Mouse (Mus musculus) midbrain, postnatal 0 days (tissue): ENCODE results near the gene Lmna. TPM values are rescaled to one million over a fixed set of nuclear protein-coding genes. Genes with fewer than 3 reads are reported as not detected.

Source experiments
- ATAC-seq: fragments of 200-750 bp; cut with Nextera tagmentation; 2 replicates; pipeline ENCODE4 v1.8.0; 2017; ENCODE audit warnings: moderate number of reproducible peaks, mild to moderate bottlenecking, moderate TSS enrichment, moderate library complexity; ENCODE audit not compliant: low FRiP score
- DNase-seq: peaks from one replicate; pipeline ENCODE4 v3.0.0-alpha.2; 2015; ENCODE audit warnings: low spot score
- H3K27ac ChIP-seq: fragments of 300-500 bp; sonication (generic); 2 replicates; pipeline ENCODE4 v1.5.1; 2014; ENCODE audit warnings: low read depth, mild to moderate bottlenecking, low read length, mixed read lengths
- H3K27me3 ChIP-seq: fragments of 300-500 bp; sonication (generic); 2 replicates; pipeline ENCODE4 v1.6.1; 2014; ENCODE audit warnings: low read length, control low read depth, mixed read lengths; ENCODE audit not compliant: insufficient read depth
- H3K36me3 ChIP-seq: fragments of 300-500 bp; sonication (generic); 2 replicates; pipeline ENCODE4 v1.6.1; 2014; ENCODE audit warnings: low read length, control low read depth, mixed read lengths; ENCODE audit not compliant: insufficient read depth
- H3K4me1 ChIP-seq: fragments of 300-500 bp; sonication (generic); 2 replicates; pipeline ENCODE4 v1.6.1; 2014; ENCODE audit warnings: mild to moderate bottlenecking, control low read depth, antibody characterized with exemption, low read length, mixed read lengths; ENCODE audit not compliant: insufficient read depth
- H3K4me2 ChIP-seq: fragments of 300-500 bp; sonication (generic); 2 replicates; pipeline ENCODE4 v1.6.1; 2014; ENCODE audit warnings: low read depth, mild to moderate bottlenecking, low read length, mixed read lengths; ENCODE audit not compliant: poor library complexity, severe bottlenecking
- H3K4me3 ChIP-seq: fragments of 300-500 bp; sonication (generic); 2 replicates; pipeline ENCODE4 v1.5.1; 2014; ENCODE audit warnings: low read depth, mild to moderate bottlenecking, low read length, moderate library complexity
- H3K9ac ChIP-seq: fragments of 300-500 bp; sonication (generic); replicated peaks from 2 replicates; pipeline ENCODE4 v1.6.1; 2014; ENCODE audit warnings: mild to moderate bottlenecking, low read length, moderate library complexity, mixed read lengths; ENCODE audit not compliant: poor library complexity, severe bottlenecking
- H3K9me3 ChIP-seq: fragments of 300-500 bp; sonication (generic); 2 replicates; pipeline ENCODE4 v1.6.1; 2016; ENCODE audit warnings: low read length, control low read depth
- CTCF ChIP-seq: IDR thresholded peaks from 2 replicates; pipeline ENCODE4 v1.5.1; 2016; ENCODE audit warnings: antibody characterized with exemption, mild to moderate bottlenecking
- WGBS: fragments of 180-500 bp; shearing (Covaris S2); extraction: QIAGEN DNeasy Blood & Tissue Kit; methylation state at CpG from one replicate; pipeline ENCODE4 v1.1.7; 2014; 5-methylcytosine and 5-hydroxymethylcytosine counted together
- polyA plus RNA-seq: library from polyadenylated mRNA; unstranded; fragments of >200 nt; fragmentation: Nextera tagmentation; extraction: Ambion mirVana; gene quantifications from 2 replicates; pipeline ENCODE4 v1.2.1, GENCODE M21; 2015
- total RNA-seq: library from RNA; depleted of rRNA; stranded (reverse); fragments of >200 nt; gene quantifications from 2 replicates; pipeline ENCODE4 v1.2.3, GENCODE M21; 2014

The Lmna gene
- total and polyA plus RNA-seq, 2 experiments from 2014 or later: 74.1 to 75.0 TPM

DNA sequence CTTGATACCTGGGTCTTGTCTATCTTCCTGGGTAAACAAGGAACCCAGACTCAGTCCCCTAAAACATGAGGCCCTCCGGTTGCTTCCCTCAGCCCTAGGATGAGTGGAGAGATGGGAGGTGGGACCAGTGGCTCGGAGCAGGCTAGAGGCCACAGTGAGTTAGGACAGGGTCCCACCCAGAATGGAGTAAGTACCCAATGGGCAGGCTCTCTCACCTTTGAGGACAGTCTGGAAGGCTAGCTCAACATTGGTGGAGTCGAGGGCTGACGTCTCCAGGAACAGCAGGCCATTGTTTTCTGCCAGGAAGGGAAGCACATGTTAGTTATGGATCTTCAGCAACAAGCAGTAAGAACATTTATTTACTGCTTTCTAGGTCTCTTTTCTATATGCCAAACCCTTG lies 32.7 kb upstream of the Lmna start:
- no peak overlapping the region for H3K4me3 ChIP-seq
- peaks cover 12% of the 10 kb centered on the region for H3K36me3 ChIP-seq
- no peaks in the 10 kb centered on the region; the same call in 1 of the 2 replicates for H3K4me1 ChIP-seq
- DNase-seq: no peak
- H3K9me3 ChIP-seq: no peaks in the 10 kb centered on the region
- no peak for TF ChIP-seq CTCF
- WGBS: 83% methylated on average over 4 of the region's 4 CpGs
- ATAC-seq: no peak
- H3K4me2 ChIP-seq: no peak overlapping the region
- H3K27ac ChIP-seq: no peak overlapping the region
- no peak overlapping the region for H3K9ac ChIP-seq
- no peaks in the 10 kb centered on the region for H3K27me3 ChIP-seq

- Histone ChIP-seq H3K9me3 (no peaks in the 10 kb centered on the region), H3K4me1 (peaks cover 3% of the 10 kb centered on the region; the same call in 1 of the 2 replicates), H3K4me3 (no peak overlapping the region), H3K27ac (peak overlapping the region; percentile 38; the same call in 1 of the 2 replicates), H3K27me3 (no peaks in the 10 kb centered on the region), H3K36me3 (peaks cover 15% of the 10 kb centered on the region), H3K4me2 (no peak overlapping the region), H3K9ac (no peak overlapping the region)
- ATAC-seq (peak; percentile 22), DNase-seq (peak; percentile 83)
- whole genome bisulfite sequencing: 50% methylated on average over 7 of the region's 7 CpGs
- TF ChIP-seq CTCF: no peak
Measured at GRCm38 (mm10) chr3:88541622-88542401, 32.1 kb upstream of the Lmna start.

DNA sequence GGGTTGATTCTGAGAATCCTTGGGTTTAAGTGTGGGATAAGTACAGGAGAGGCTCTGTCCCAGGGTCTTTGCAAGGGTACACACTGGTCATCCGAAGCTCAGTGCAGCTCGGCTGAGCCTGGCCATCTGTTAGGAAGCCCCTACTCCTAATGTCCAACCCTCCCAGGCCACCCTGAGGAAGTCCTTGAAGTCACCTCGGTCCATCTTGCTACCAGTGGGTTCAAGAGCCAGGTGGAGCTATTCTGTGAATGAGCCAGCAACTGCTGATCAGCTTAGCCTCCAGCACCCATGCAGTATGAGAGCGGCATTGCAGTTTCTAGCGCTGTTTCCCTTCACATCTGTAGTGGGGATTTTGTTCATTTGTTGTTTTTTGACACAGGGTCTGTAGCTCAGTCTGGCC lies 30.3 kb upstream of the Lmna start:
- 36% methylated on average over 5 of the region's 5 CpGs for WGBS
- Histone ChIP-seq H3K9me3 (no peaks in the 10 kb centered on the region), H3K27me3 (no peaks in the 10 kb centered on the region), H3K4me1 (peaks cover 13% of the 10 kb centered on the region), H3K27ac (peak overlapping the region; percentile 65), H3K4me2 (no peak overlapping the region), H3K4me3 (no peak overlapping the region), H3K9ac (no peak overlapping the region), H3K36me3 (peaks cover 23% of the 10 kb centered on the region)
- ATAC-seq (no peak), DNase-seq (peak; percentile 44)
- TF ChIP-seq CTCF: peak; percentile 34

DNA sequence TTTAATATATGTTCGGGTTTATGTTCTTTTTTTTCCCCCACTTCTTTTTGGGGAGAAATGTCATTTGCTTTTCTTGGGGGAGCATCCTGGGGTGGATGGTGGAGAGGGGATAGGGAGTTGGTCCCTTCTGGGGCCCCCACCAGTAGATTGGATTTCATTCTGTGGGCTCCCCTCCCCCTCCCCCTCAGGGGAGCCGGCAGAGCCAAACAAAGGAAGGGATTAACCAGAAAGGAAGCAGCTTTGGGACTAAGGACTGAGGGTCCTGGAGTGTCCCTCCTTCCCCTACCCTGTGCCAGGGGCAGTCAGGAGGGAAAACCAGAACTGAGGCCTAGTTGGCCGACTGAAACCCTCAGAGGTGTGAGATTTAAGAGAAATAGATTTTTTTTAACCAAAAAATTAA lies 29.6 kb upstream of the Lmna start:
- DNase-seq: peak; percentile 39
- Histone ChIP-seq H3K9me3 (no peaks in the 10 kb centered on the region), H3K4me1 (peaks cover 19% of the 10 kb centered on the region), H3K4me3 (no peak overlapping the region), H3K27me3 (no peaks in the 10 kb centered on the region), H3K4me2 (no peak overlapping the region), H3K36me3 (peaks cover 23% of the 10 kb centered on the region), H3K27ac (peak overlapping the region; percentile 47; the same call in 1 of the 2 replicates), H3K9ac (no peak overlapping the region)
- TF ChIP-seq CTCF: no peak
- 4% methylated on average over 3 of the region's 3 CpGs for WGBS
- ATAC-seq: no peak

DNA sequence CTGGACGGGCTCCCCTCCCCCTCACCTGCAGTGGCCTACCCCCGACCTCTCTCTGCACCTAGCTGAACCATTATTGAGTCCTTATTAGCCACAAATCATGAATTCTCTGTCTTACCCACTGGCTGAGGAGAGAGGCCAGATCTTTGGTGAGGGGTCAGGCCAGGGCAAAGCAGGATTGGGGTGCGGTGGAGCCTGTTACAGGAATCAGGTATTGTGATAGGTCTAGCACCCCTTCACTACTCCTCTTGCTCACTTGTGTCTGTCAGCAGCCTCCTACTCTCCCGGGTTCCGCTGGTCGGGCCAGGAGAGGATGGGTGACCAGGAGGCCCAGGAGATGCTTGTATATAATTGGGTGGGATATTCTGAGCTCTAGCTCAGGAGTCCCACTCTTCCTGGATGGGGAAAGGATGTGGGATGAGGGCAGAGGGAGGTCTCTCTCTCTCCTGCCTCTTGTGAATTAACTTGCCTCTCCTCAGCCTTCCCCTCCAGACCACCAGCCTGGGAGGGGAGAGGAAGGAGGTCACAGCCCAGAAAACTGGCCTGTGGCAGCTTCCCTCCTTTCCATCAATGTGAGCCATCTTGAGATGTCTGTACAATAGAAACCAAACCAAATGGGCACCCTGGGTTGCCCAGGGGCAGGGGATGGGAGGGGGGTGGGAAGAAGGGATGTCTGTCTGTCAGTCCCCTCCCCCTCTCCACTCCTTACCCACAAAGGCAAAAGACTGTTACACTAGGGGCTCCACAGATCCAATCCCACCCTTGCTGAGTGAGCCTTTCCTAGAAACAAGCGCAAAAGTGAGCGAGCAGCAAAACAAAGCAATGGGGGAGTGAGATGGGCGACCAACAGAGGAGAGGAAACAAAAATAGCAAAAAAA lies 28.8 kb upstream of the Lmna start:
- Histone ChIP-seq H3K4me3 (no peak overlapping the region), H3K9ac (no peak overlapping the region; the same call in 1 of the 2 replicates), H3K27ac (peak overlapping the region; percentile 34), H3K27me3 (no peaks in the 10 kb centered on the region), H3K36me3 (peaks cover 23% of the 10 kb centered on the region), H3K9me3 (no peaks in the 10 kb centered on the region), H3K4me1 (peaks cover 19% of the 10 kb centered on the region), H3K4me2 (no peak overlapping the region)
- TF ChIP-seq CTCF: no peak
- ATAC-seq (no peak), DNase-seq (no peak)
- WGBS: 18% methylated on average over 9 of the region's 9 CpGs
